Comparison of ENCODE assay signal across 7 mouse cellular contexts in the genomic region with DNA sequence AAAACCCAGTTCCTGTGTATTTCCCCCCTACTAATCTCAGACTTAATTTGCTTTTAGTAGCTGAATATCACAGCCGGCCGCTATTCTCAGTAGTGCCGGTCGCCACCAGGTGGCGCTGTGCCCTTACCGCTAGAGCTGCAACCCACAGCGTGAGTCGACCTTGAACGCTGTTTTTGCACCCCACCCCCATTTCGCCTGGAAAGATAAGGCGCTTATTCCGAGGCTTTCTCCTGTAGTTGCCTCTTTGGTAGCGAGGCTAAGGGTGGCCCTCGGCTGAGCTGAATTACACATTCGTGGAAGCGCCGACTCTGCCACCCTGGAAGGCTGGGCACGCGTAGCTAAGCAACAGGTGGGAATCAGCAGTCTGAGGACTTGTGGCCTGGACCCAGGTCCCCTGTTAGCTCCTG. TPM values are rescaled to one million over a fixed set of nuclear protein-coding genes. Genes with fewer than 3 reads are reported as not detected.
DNase-seq lines count a peak whose midpoint lies in the region; ATAC-seq lines count a peak whose summit lies in the region.

No protein-coding gene starts in this region.

- DNase-seq in adipocyte (ENCODE audit: low spot score): peak; percentile 77
- peak; percentile 84 to 91 for DNase-seq in cerebellum, postnatal 25 days
- peak; percentile 68 for DNase-seq in gastrocnemius, adult 18-20 months (ENCODE audit: low spot score)
- peak; percentile 73 for DNase-seq in hindlimb bud, embryonic 11.5 days (ENCODE audit: extremely low spot score, low read depth, low spot score)
- DNase-seq in limb, embryonic 11.5 days (ENCODE audit: low spot score): peak; percentile 89
- DNase-seq in spleen, adult 12 weeks (ENCODE audit: low spot score): peak; percentile 65

- 21% methylated on average over 19 of the region's 19 CpGs for WGBS in limb, embryonic 11.5 days
- 21% methylated on average over 19 of the region's 19 CpGs for WGBS in midbrain, embryonic 13.5 days

- no peak overlapping the region for H3K27ac ChIP-seq in limb, embryonic 11.5 days (replicated peaks; ENCODE audit: low read depth, low read length)
- no peak overlapping the region for H3K27ac ChIP-seq in midbrain, embryonic 13.5 days

- H3K9me3 ChIP-seq in limb, embryonic 11.5 days (ENCODE audit: control insufficient read depth, low read length): no peaks in the 10 kb centered on the region
- peaks cover 2% of the 10 kb centered on the region; the same call in 1 of the 2 replicates for H3K9me3 ChIP-seq in midbrain, embryonic 13.5 days

- no peaks in the 10 kb centered on the region for H3K27me3 ChIP-seq in limb, embryonic 11.5 days (ENCODE audit: control insufficient read depth, insufficient read depth, low read length)
- H3K27me3 ChIP-seq in midbrain, embryonic 13.5 days: no peaks in the 10 kb centered on the region

- H3K4me1 ChIP-seq in limb, embryonic 11.5 days (ENCODE audit: control insufficient read depth, insufficient read depth, low read length): no peaks in the 10 kb centered on the region
- no peaks in the 10 kb centered on the region for H3K4me1 ChIP-seq in midbrain, embryonic 13.5 days (replicated peaks)

- peak overlapping the region; percentile 33; the same call in 1 of the 2 replicates for H3K4me2 ChIP-seq in limb, embryonic 11.5 days (ENCODE audit: low read depth, severe bottlenecking)
- H3K4me2 ChIP-seq in midbrain, embryonic 13.5 days (replicated peaks): peak overlapping the region; percentile 54

- no peak overlapping the region for H3K9ac ChIP-seq in limb, embryonic 11.5 days (ENCODE audit: low read length)
- H3K9ac ChIP-seq in midbrain, embryonic 13.5 days (replicated peaks): no peak overlapping the region

- no peak overlapping the region for H3K4me3 ChIP-seq in limb, embryonic 11.5 days (ENCODE audit: low read depth, low read length)
- H3K4me3 ChIP-seq in midbrain, embryonic 13.5 days (replicated peaks): peak overlapping the region; percentile 29

- no peaks in the 10 kb centered on the region for H3K36me3 ChIP-seq in limb, embryonic 11.5 days (ENCODE audit: control insufficient read depth, insufficient read depth, low read length)
- H3K36me3 ChIP-seq in midbrain, embryonic 13.5 days: no peaks in the 10 kb centered on the region

- ATAC-seq in limb, embryonic 11.5 days (ENCODE audit: insufficient number of reproducible peaks, low FRiP score, low TSS enrichment, low read depth): peak; percentile 54; the same call in 1 of the 2 replicates
- peak; percentile 79 for ATAC-seq in midbrain, embryonic 13.5 days

RNA-seq across cellular contexts. Expression of gene Pfkl, which starts 8.9 kb away (rescaled TPM):
- total RNA-seq in gastrocnemius, adult 18-20 months (2021): 1 to 10 TPM; 5.9 to 7.0 TPM
- polyA plus RNA-seq in limb, embryonic 11.5 days (2014; fragmentation: Nextera tagmentation; extraction: Ambion mirVana): 157 and 161 TPM in 2 replicates
- polyA plus RNA-seq in midbrain, embryonic 13.5 days (2015; fragmentation: Nextera tagmentation; extraction: Ambion mirVana): 96.9 and 106 TPM in 2 replicates

RNA-seq across cellular contexts. Expression of gene Dnmt3l, which starts 22.9 kb away (rescaled TPM):
- total RNA-seq in gastrocnemius, adult 18-20 months (2021): not detected
- polyA plus RNA-seq in limb, embryonic 11.5 days (2014; fragmentation: Nextera tagmentation; extraction: Ambion mirVana): 0.11 TPM in 1 of 2 replicates, not detected in the other
- polyA plus RNA-seq in midbrain, embryonic 13.5 days (2015; fragmentation: Nextera tagmentation; extraction: Ambion mirVana): not detected in 2 replicates

RNA-seq across cellular contexts. Expression of gene Aire, which starts 24.6 kb away (rescaled TPM):
- not detected for total RNA-seq in gastrocnemius, adult 18-20 months (2021)
- polyA plus RNA-seq in limb, embryonic 11.5 days (2014; fragmentation: Nextera tagmentation; extraction: Ambion mirVana): 0.17 and 0.35 TPM in 2 replicates
- 0.10 and 0.24 TPM in 2 replicates for polyA plus RNA-seq in midbrain, embryonic 13.5 days (2015; fragmentation: Nextera tagmentation; extraction: Ambion mirVana)

RNA-seq across cellular contexts. Expression of gene 1810043G02Rik, which starts 40.5 kb away (rescaled TPM):
- 1 to 10 TPM; 4.1 to 4.6 TPM for total RNA-seq in gastrocnemius, adult 18-20 months (2021)
- polyA plus RNA-seq in limb, embryonic 11.5 days (2014; fragmentation: Nextera tagmentation; extraction: Ambion mirVana): 29.5 and 31.0 TPM in 2 replicates
- polyA plus RNA-seq in midbrain, embryonic 13.5 days (2015; fragmentation: Nextera tagmentation; extraction: Ambion mirVana): 32.4 and 36.8 TPM in 2 replicates

RNA-seq across cellular contexts. Expression of gene Trpm2, which starts 48.4 kb away (rescaled TPM):
- under 1 TPM; 0.07 to 0.26 TPM for total RNA-seq in gastrocnemius, adult 18-20 months (2021)
- 0.10 and 0.27 TPM in 2 replicates for polyA plus RNA-seq in limb, embryonic 11.5 days (2014; fragmentation: Nextera tagmentation; extraction: Ambion mirVana)
- polyA plus RNA-seq in midbrain, embryonic 13.5 days (2015; fragmentation: Nextera tagmentation; extraction: Ambion mirVana): 2.7 and 3.3 TPM in 2 replicates
